Mouse (Mus musculus): Measurements from ENCODE around the gene Zdhhc5.

DNA sequence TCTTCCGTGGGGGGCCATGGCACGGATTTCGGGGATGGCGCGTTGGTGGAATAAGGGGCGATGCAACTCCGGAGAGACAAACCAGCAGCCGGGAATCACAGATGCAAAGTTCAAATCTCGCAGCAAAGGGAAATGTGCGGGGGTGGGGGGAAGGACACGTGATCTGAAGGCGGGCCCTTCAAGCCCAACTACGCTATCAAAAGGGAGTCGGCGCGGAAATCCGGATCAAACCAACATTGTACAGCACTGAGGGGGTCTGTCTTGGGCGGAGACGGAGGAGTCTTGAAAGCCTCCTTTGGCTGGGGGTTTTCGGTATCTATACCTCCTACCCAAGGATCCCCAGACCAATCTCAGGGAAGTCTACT lies 44.4 kb downstream of the Zdhhc5 start, which contains the start of gene Selenoh:
- TF ChIP-seq MAFK (IDR thresholded peaks at IDR 0.05; ENCODE audit: insufficient read depth, low read depth, low read length) (no peak), HCFC1 (IDR thresholded peaks at IDR 0.05; ENCODE audit: borderline replicate concordance, insufficient read depth, low read length) (no peak; the same call in 1 of the 2 replicates)
